Mouse (Mus musculus): ENCODE measurements around the gene Rnf185.

DNA sequence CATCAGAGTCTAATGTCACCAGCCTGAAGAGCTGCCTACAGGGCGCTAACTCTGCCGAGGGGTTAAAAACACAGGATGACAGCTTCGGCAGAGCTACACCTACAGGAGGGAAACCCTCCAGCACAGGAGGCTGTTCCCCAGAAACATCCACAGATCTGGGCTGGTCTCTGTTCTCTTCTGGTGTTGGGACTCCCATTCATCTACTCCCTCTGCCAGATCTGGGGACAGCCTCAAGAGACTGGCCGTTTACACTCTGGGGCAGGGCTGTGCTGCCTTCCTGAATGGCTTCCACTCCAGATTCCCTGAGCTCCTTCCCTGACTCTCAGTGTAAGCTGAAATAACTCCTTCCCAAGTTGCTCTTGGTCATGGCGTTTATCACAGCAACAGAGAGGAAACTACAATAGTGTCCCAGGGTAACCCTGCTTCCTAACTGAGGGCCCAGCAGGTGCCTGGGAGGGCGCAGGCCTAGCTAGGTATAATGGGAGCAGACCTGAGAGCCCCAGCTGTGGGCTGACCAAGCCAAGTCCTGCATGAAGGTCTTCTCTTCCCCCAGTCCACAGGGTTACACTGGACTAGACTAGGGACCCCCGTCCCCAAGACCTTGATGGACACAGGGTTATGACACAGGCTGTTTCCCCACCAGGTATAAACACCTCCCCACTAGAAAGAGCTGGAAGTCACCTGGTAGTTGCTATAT, 80.4 kb downstream of the Rnf185 start:
- TF ChIP-seq CTCF (IDR thresholded peaks at IDR 0.05; ENCODE audit: low read depth) (no peak; the same call in 1 of the 2 replicates), EP300 (optimal IDR thresholded peaks at IDR 0.05) (no peak)
